Mouse (Mus musculus) urinary bladder, postnatal 14 days (tissue): ENCODE results near the gene Gm21988.

ENCODE experiments used
- DNase-seq: peaks from one replicate; pipeline ENCODE4 v3.0.0; 2021; ENCODE audit warnings: low spot score

The Gm21988 gene

GRCm38 (mm10) chr11:70236717-70237116 is 2.9 kb downstream of the Gm21988 start:
- DNase-seq, result no peak

- no peak for DNase-seq
Observed at GRCm38 (mm10) chr11:70235254-70235900, 4.3 kb downstream of the Gm21988 start.

GRCm38 (mm10) chr11:70234497-70234896 is 5.1 kb downstream of the Gm21988 start:
- no peak for DNase-seq

- no peak for DNase-seq
Observed at GRCm38 (mm10) chr11:70234037-70234436, 5.6 kb downstream of the Gm21988 start.

- no peak for DNase-seq
Observed at GRCm38 (mm10) chr11:70233016-70233415, 6.6 kb downstream of the Gm21988 start.

GRCm38 (mm10) chr11:70232546-70232945 is 7.1 kb downstream of the Gm21988 start:
- peak; percentile 46 for DNase-seq

GRCm38 (mm10) chr11:70230239-70230727 is 9.3 kb downstream of the Gm21988 start:
- DNase-seq, result peak; percentile 86

- no peak for DNase-seq
Observed at GRCm38 (mm10) chr11:70229260-70230010, 10.2 kb downstream of the Gm21988 start, which contains the start of gene Bcl6b. Gene Bcl6b, minus strand, starts transcription at chr11:70229798.

GRCm38 (mm10) chr11:70228828-70229227 is 10.8 kb downstream of the Gm21988 start:
- peak; percentile 83 for DNase-seq

GRCm38 (mm10) chr11:70227661-70228245 is 11.9 kb downstream of the Gm21988 start:
- no peak for DNase-seq

GRCm38 (mm10) chr11:70227126-70227525 is 12.5 kb downstream of the Gm21988 start:
- DNase-seq, result no peak

- DNase-seq, result no peak
Observed at GRCm38 (mm10) chr11:70226602-70226890, 13.1 kb downstream of the Gm21988 start.

GRCm38 (mm10) chr11:70225798-70226601 is 13.6 kb downstream of the Gm21988 start:
- no peak for DNase-seq

GRCm38 (mm10) chr11:70223724-70224123 is 15.9 kb downstream of the Gm21988 start:
- DNase-seq, result no peak

GRCm38 (mm10) chr11:70221603-70222500 is 17.8 kb downstream of the Gm21988 start:
- no peak for DNase-seq

- peak; percentile 94 for DNase-seq
Observed at GRCm38 (mm10) chr11:70220731-70221602, 18.7 kb downstream of the Gm21988 start, which contains the start of gene Slc16a13. Gene Slc16a13, minus strand, starts transcription at chr11:70221064.

- no peak for DNase-seq
Observed at GRCm38 (mm10) chr11:70220323-70220722, 19.3 kb downstream of the Gm21988 start.

GRCm38 (mm10) chr11:70219873-70220272 is 19.8 kb downstream of the Gm21988 start:
- DNase-seq, result no peak

GRCm38 (mm10) chr11:70218741-70219470 is 20.7 kb downstream of the Gm21988 start:
- DNase-seq, result no peak
